Mouse (Mus musculus) heart, embryonic 12.5 days (tissue): ENCODE measurements at regions not wholly inside any gene's neighbourhood (a gene's known extent, or its start where the extent isn't known, plus 50 kb on each side); places are given as distances from the start of the nearest gene placed in this dataset.

ENCODE experiments used
- ATAC-seq: fragments of 200-750 bp; cut with Nextera tagmentation; 2 replicates; pipeline ENCODE4 v1.8.0; 2017; ENCODE audit warnings: moderate TSS enrichment, moderate library complexity; ENCODE audit not compliant: insufficient number of reproducible peaks, low FRiP score
- H3K27ac ChIP-seq: fragments of 300-500 bp; sonication (generic); 2 replicates; pipeline ENCODE4 v1.5.1; 2016; ENCODE audit warnings: mild to moderate bottlenecking, moderate library complexity; ENCODE audit not compliant: poor library complexity, severe bottlenecking
- H3K27me3 ChIP-seq: fragments of 300-500 bp; sonication (generic); replicated peaks from 2 replicates; pipeline ENCODE4 v1.6.1; 2016; ENCODE audit warnings: mild to moderate bottlenecking, moderate library complexity
- H3K36me3 ChIP-seq: fragments of 300-500 bp; sonication (generic); 2 replicates; pipeline ENCODE4 v1.6.1; 2016; ENCODE audit warnings: mild to moderate bottlenecking, moderate library complexity
- H3K4me1 ChIP-seq: fragments of 300-500 bp; sonication (generic); replicated peaks from 2 replicates; pipeline ENCODE4 v1.6.1; 2016; ENCODE audit warnings: mild to moderate bottlenecking
- H3K4me2 ChIP-seq: fragments of 300-500 bp; sonication (generic); 2 replicates; pipeline ENCODE4 v1.6.1; 2016; ENCODE audit warnings: mild to moderate bottlenecking, moderate library complexity
- H3K4me3 ChIP-seq: fragments of 300-500 bp; sonication (generic); 2 replicates; pipeline ENCODE4 v1.5.1; 2016; ENCODE audit warnings: mild to moderate bottlenecking
- H3K9ac ChIP-seq: fragments of 300-500 bp; sonication (generic); 2 replicates; pipeline ENCODE4 v1.6.1; 2016; ENCODE audit warnings: mild to moderate bottlenecking, moderate library complexity
- H3K9me3 ChIP-seq: fragments of 300-500 bp; sonication (generic); replicated peaks from 2 replicates; pipeline ENCODE4 v1.6.1; 2016; ENCODE audit warnings: mild to moderate bottlenecking, moderate library complexity
- WGBS: fragments of 180-500 bp; shearing (Covaris S2); methylation state at CpG from one replicate; pipeline ENCODE4 v1.1.7; 2016; 5-methylcytosine and 5-hydroxymethylcytosine counted together

DNA sequence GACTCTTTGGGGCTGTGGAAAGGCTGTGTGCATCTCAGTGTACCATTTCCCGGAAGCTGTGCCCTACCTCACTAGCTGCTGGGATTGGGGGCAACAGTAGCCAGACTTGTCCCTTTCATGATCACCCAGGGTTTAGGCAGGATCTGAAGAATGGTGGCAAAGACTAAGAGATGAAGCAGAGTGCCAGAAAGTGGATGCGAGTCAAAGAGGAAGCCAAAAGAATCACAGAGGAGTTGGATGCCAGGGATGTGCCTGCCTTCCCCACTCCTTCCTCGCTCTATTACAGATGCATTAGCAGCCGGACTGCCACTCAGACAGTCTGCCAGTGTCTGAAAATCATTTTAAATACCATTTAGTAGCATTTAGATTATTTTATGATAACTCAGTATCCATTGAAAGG lies 271.5 kb upstream of the Slc24a2 start:
- Histone ChIP-seq H3K4me1 (no peaks in the 10 kb centered on the region), H3K4me3 (no peak overlapping the region), H3K36me3 (no peaks in the 10 kb centered on the region), H3K4me2 (no peak overlapping the region), H3K9me3 (no peaks in the 10 kb centered on the region), H3K27me3 (no peaks in the 10 kb centered on the region), H3K27ac (no peak overlapping the region), H3K9ac (no peak overlapping the region)
- WGBS: 83% methylated on average over 4 of the region's 4 CpGs
- ATAC-seq: no peak

DNA sequence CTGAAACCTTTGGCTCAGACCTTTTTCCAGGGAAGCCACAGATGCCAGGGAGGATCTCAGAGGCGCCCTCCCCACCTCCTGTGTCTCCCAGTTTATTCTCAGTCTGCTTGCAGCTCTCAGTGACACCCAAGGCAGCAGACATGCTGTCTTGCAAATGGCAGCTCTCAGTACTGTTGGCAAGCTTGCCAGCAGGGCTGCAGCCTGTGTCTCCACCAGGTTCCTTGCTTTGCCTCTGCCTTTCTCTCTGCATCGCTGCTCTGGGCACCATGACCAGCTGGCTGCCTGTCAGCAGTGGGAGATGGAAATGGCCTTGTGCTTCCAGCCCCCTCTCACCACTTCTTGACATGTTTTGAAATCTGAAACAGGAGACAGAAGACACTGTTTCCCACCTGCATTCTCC lies 270.2 kb upstream of the Slc24a2 start:
- Histone ChIP-seq H3K9ac (no peak overlapping the region), H3K4me2 (no peak overlapping the region), H3K4me1 (no peaks in the 10 kb centered on the region), H3K27me3 (no peaks in the 10 kb centered on the region), H3K36me3 (no peaks in the 10 kb centered on the region), H3K4me3 (no peak overlapping the region), H3K27ac (no peak overlapping the region), H3K9me3 (0 out of 2 replicates have a peak, but pooled peaks cover 2% of the 10 kb centered on the region)
- ATAC-seq: no peak
- WGBS: 60% methylated on average over 2 of the region's 2 CpGs

DNA sequence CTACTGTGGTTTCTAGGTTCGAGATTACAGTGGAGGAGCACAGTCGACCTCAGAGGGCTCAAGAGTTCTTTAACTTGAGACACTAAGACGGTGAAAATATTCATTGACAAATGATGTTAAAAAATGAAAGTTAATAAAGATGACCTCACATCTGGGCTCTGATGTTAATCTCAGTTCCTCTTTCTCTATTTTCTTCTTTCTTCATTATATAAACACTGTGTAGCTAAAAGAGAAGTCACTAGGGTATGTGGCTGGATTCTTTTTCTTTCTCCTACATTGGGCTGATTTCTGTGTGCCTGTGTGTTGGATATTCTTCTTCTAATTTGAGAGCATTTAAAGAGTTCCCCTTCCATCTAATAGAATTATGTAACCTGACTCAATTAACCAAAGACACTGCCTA lies 257.5 kb upstream of the Slc24a2 start:
- H3K36me3 ChIP-seq: no peaks in the 10 kb centered on the region
- no peak overlapping the region for H3K9ac ChIP-seq
- H3K4me1 ChIP-seq: no peaks in the 10 kb centered on the region
- no peak overlapping the region for H3K4me3 ChIP-seq
- H3K9me3 ChIP-seq: no peaks in the 10 kb centered on the region
- 85% methylated on average over 3 of the region's 3 CpGs for WGBS
- ATAC-seq: no peak
- no peaks in the 10 kb centered on the region for H3K27me3 ChIP-seq
- no peak overlapping the region for H3K4me2 ChIP-seq
- H3K27ac ChIP-seq: no peak overlapping the region

DNA sequence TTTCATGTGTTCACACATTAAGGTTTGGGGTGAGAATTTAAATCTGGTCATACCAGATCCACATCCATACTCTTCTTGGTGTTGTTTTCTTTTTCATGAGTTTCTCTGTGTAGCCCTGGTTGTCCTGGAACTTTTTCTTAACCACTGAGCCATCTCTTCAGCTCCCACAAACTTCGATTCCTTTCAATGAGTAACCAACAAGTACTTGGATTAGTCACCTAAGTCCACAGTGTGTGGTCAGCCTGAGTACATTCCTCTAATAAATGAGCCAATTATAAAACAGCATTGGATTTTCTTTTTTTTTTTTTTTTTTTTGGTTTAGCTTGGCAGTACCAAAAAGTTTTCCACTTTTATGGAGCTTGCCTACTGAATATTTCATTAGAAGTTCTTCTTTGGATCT lies 245.3 kb upstream of the Slc24a2 start:
- 71% methylated on average over 1 of the region's 1 CpGs for WGBS
- H3K4me1 ChIP-seq: peaks cover 7% of the 10 kb centered on the region
- no peak overlapping the region for H3K4me2 ChIP-seq
- no peak for ATAC-seq
- no peak overlapping the region for H3K4me3 ChIP-seq
- no peaks in the 10 kb centered on the region for H3K9me3 ChIP-seq
- H3K27ac ChIP-seq: no peak overlapping the region
- H3K27me3 ChIP-seq: no peaks in the 10 kb centered on the region
- H3K36me3 ChIP-seq: no peaks in the 10 kb centered on the region
- H3K9ac ChIP-seq: no peak overlapping the region

DNA sequence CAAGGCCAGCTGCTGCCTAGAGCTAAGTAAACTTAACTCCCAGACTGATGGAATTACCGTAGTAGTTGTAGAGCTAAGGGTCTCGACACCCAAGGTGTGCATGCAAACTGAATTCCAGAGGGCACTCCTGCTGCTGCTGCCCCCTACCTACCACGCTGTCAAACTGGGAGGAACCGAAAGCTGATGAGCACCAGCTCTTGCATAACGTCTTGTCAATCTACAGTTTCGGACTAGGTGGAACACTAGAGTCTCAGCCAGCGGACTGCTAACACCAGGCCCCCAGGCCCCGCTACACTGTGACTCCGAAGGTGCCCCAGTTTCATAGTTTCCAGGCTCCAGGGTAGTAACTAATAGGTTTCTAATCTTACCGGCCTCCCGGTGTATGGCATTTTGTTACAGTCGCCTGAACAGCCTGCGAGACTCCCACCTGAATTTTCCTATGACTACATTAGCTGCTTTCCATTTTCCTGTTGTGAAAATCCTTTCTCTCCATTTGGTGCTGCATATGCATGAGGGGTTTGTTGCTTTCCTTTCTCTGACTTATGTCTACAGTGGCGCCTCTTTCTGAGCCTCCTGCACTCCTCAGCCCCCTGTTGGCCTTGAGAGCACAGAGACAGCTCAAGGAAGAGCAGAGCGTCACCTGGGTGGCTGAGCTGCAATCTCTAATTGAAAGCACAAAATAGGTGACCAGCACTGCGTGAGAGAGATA lies 243.2 kb upstream of the Slc24a2 start:
- Histone ChIP-seq H3K36me3 (no peaks in the 10 kb centered on the region), H3K9me3 (no peaks in the 10 kb centered on the region), H3K4me3 (no peak overlapping the region), H3K27ac (no peak overlapping the region), H3K27me3 (no peaks in the 10 kb centered on the region), H3K9ac (no peak overlapping the region), H3K4me2 (no peak overlapping the region), H3K4me1 (peaks cover 7% of the 10 kb centered on the region)
- no peak for ATAC-seq
- 82% methylated on average over 16 of the region's 16 CpGs for WGBS

- ATAC-seq: no peak
- WGBS: 50% methylated on average over 1 of the region's 1 CpGs
These were observed 242.5 kb upstream of the Slc24a2 start for GRCm38 (mm10) chr4:87472787-87473186.

GRCm38 (mm10) chr4:87471385-87471784 lies 241.1 kb upstream of the Slc24a2 start:
- Histone ChIP-seq H3K4me2 (no peak overlapping the region), H3K36me3 (no peaks in the 10 kb centered on the region), H3K4me3 (no peak overlapping the region), H3K27ac (no peak overlapping the region), H3K9ac (no peak overlapping the region), H3K9me3 (no peaks in the 10 kb centered on the region), H3K27me3 (no peaks in the 10 kb centered on the region), H3K4me1 (peaks cover 7% of the 10 kb centered on the region)
- ATAC-seq: no peak
- WGBS: 74% methylated on average over 5 of the region's 5 CpGs

More at GRCm38 (mm10) chr4:87472787-87473186, 242.5 kb upstream of the Slc24a2 start:
- Histone ChIP-seq H3K9me3 (no peaks in the 10 kb centered on the region), H3K27ac (no peak overlapping the region), H3K9ac (no peak overlapping the region), H3K4me1 (peaks cover 7% of the 10 kb centered on the region), H3K27me3 (no peaks in the 10 kb centered on the region), H3K4me3 (no peak overlapping the region), H3K4me2 (no peak overlapping the region), H3K36me3 (no peaks in the 10 kb centered on the region)

GRCm38 (mm10) chr4:87467600-87467999 lies 237.3 kb upstream of the Slc24a2 start:
- Histone ChIP-seq H3K36me3 (no peaks in the 10 kb centered on the region), H3K9ac (no peak overlapping the region), H3K4me3 (no peak overlapping the region), H3K4me1 (peaks cover 2% of the 10 kb centered on the region; the same call in 1 of the 2 replicates), H3K27me3 (no peaks in the 10 kb centered on the region), H3K27ac (no peak overlapping the region), H3K4me2 (no peak overlapping the region), H3K9me3 (no peaks in the 10 kb centered on the region)
- no peak for ATAC-seq

DNA sequence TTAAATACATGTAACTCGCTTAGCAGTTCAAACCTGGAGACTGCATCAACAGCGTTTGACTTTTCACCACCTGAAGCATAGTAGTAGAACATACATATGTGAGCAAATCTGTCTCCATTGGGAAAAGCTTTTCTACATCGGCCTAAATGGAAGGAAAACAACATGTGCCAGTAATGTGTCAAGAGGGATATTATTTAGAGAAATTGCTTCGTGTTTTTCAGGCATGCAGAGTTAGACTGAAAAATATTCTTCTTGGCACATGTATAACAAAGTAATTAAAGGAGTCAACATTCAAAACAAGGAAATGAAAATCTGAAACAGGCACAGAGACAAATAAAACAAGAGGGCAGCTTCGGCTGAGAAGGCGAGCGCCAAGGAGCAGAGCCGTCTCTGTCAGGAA lies 236.7 kb upstream of the Slc24a2 start:
- no peaks in the 10 kb centered on the region for H3K36me3 ChIP-seq
- 81% methylated on average over 8 of the region's 8 CpGs for WGBS
- H3K4me2 ChIP-seq: no peak overlapping the region
- no peak overlapping the region for H3K9ac ChIP-seq
- H3K27ac ChIP-seq: no peak overlapping the region
- ATAC-seq: no peak
- no peaks in the 10 kb centered on the region for H3K27me3 ChIP-seq
- H3K9me3 ChIP-seq: no peaks in the 10 kb centered on the region
- no peak overlapping the region for H3K4me3 ChIP-seq
- no peaks in the 10 kb centered on the region; the same call in 1 of the 2 replicates for H3K4me1 ChIP-seq

DNA sequence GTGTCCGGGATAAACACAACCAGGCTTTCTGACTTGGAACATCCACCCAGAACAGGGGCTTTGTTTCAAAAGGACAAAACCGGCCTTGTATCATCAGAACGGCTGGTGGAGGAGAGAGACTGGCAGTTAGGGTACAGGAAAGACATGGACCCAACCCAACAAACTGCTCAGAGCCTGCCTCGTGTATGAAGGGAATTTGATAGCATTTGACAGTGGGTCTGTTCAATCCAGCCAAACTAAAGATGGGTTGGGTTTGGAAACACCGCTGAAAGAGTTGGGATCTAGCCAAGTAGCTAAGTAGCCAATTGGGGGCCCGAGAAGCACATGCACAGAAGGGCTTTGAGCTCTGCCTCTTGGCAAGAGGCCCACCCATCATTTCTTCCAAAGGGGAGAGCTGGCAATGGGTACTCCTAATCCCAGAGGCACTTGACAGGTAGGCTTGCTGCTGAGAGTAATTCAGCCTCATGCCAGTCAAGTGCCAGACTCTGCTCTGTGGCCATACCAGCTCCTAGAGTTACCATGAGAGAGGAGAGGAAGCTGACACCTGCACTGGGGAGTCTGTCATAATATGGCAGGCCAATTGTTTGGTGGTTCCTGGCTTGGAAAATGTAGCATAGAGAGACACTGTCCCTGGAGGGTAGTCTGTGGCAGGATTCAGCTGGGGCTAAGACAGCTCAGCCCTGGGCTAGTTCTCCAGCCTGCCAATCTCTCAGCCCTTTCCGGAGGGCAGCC lies 231.1 kb upstream of the Slc24a2 start:
- Histone ChIP-seq H3K36me3 (no peaks in the 10 kb centered on the region), H3K9ac (no peak overlapping the region), H3K4me3 (no peak overlapping the region), H3K4me1 (peaks cover 12% of the 10 kb centered on the region), H3K4me2 (no peak overlapping the region), H3K27me3 (no peaks in the 10 kb centered on the region), H3K27ac (no peak overlapping the region), H3K9me3 (no peaks in the 10 kb centered on the region)
- ATAC-seq: peak; percentile 48; the same call in 1 of the 2 replicates
- 48% methylated on average over 7 of the region's 7 CpGs for WGBS

GRCm38 (mm10) chr4:87455863-87456578 lies 225.7 kb upstream of the Slc24a2 start:
- Histone ChIP-seq H3K4me2 (no peak overlapping the region), H3K36me3 (no peaks in the 10 kb centered on the region), H3K9me3 (no peaks in the 10 kb centered on the region), H3K4me1 (peaks cover 10% of the 10 kb centered on the region; the same call in 1 of the 2 replicates), H3K4me3 (no peak overlapping the region), H3K27ac (no peak overlapping the region), H3K9ac (no peak overlapping the region), H3K27me3 (no peaks in the 10 kb centered on the region)
- no peak for ATAC-seq
- WGBS: 67% methylated on average over 5 of the region's 5 CpGs
